Mouse (Mus musculus) fat pad, adult 2 months (tissue): ENCODE results near the gene Rnf151.
"Not testable (repeated sequence)": the region's sequence is repeated elsewhere in the genome, so short reads cannot be mapped to it uniquely, and the experiment has no call there.

Experiments used
- DNase-seq: peaks from one replicate; pipeline ENCODE4 v3.0.0-alpha.2; 2011; ENCODE audit warnings: low read depth, low spot score; ENCODE audit errors: extremely low read depth

The Rnf151 gene

GRCm38 (mm10) chr17:24733434-24734050 lies 15.7 kb upstream of the Rnf151 start:
- DNase-seq, result no peak

- DNase-seq, result no peak
Measured at GRCm38 (mm10) chr17:24732233-24732935, 14.5 kb upstream of the Rnf151 start.

GRCm38 (mm10) chr17:24730787-24731186 lies 12.9 kb upstream of the Rnf151 start:
- no peak for DNase-seq

GRCm38 (mm10) chr17:24729067-24729466 lies 11.2 kb upstream of the Rnf151 start:
- DNase-seq, result no peak

- no peak for DNase-seq
Measured at GRCm38 (mm10) chr17:24728184-24728583, 10.3 kb upstream of the Rnf151 start.

- no peak for DNase-seq
Measured at GRCm38 (mm10) chr17:24727618-24728017, 9.8 kb upstream of the Rnf151 start, which contains the start of gene Rpl3l. Gene Rpl3l (plus strand): TSS chr17:24727820.

- no peak for DNase-seq
Measured at GRCm38 (mm10) chr17:24725637-24726390, 8.0 kb upstream of the Rnf151 start.

- DNase-seq, result no peak
Measured at GRCm38 (mm10) chr17:24724184-24724583, 6.3 kb upstream of the Rnf151 start, which contains the start of gene Ndufb10. Gene Ndufb10 (minus strand): TSS chr17:24724478.

GRCm38 (mm10) chr17:24723881-24724180 lies 6.0 kb upstream of the Rnf151 start:
- no peak for DNase-seq

- DNase-seq, result no peak
Measured at GRCm38 (mm10) chr17:24723122-24723880, 5.4 kb upstream of the Rnf151 start.

- DNase-seq, result no peak
Measured at GRCm38 (mm10) chr17:24722220-24722924, 4.5 kb upstream of the Rnf151 start.

GRCm38 (mm10) chr17:24721383-24721955 lies 3.6 kb upstream of the Rnf151 start:
- not testable (repeated sequence) for DNase-seq

GRCm38 (mm10) chr17:24720616-24721015 lies 2.8 kb upstream of the Rnf151 start:
- not testable (repeated sequence) for DNase-seq

- peak; percentile 75 for DNase-seq
Measured at GRCm38 (mm10) chr17:24719494-24720222, 1.8 kb upstream of the Rnf151 start.

- DNase-seq, result not testable (repeated sequence)
Measured at GRCm38 (mm10) chr17:24718938-24719337, 1.1 kb upstream of the Rnf151 start.

- DNase-seq, result no peak
Measured at GRCm38 (mm10) chr17:24716166-24716682, 1.6 kb downstream of the Rnf151 start.

GRCm38 (mm10) chr17:24715556-24715955 lies 2.3 kb downstream of the Rnf151 start:
- no peak for DNase-seq

- DNase-seq, result no peak
Measured at GRCm38 (mm10) chr17:24708646-24709045, 9.2 kb downstream of the Rnf151 start.

GRCm38 (mm10) chr17:24707801-24708425 lies 9.9 kb downstream of the Rnf151 start:
- no peak for DNase-seq
